Mouse (Mus musculus) heart, adult 11 months (tissue): ENCODE data around the gene Ptprcap.

Experiments used
- DNase-seq: peaks from one replicate; pipeline ENCODE4 v3.0.0; 2022

Gene Ptprcap

DNA sequence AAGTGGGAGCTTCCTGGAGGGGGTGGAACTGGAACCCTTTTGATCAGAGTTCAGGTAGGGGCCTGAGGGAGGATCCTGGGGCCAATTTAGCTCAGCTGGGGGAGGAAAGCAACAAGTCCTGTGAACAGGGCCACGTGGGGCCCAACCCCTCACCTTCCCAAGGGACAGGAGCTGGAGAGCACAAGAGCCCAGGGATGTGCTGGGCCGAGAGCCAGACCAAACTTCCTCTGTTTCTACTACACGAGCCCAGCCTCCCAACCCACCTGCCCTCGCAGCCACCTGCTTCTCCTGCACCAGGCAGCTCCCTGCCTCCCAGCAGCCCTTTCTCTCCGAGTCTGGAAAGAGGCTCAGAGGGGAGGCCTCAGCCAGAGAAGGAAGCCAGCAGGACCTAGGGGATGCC, 43.1 kb downstream of the Ptprcap start:
- peak; percentile 97 for DNase-seq

DNA sequence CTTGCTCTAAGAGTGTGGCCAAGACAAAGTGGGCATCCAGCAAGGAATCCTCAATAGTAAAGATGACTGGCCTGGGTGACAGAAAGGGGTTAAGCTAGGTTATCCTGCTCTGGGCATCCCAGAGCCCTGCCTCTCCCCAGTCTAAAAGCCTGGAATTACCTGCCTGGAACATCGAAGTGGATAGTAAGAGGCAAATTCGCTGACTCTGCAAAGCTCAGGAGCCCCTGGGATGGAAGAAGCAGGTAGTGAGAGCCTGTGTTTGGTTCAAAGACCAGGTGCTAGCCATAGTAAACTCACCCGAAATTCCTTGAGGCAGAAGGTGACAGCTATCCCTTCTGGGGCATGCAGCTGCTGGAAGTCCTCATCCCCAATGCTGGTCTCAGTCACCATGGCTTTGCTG, 43.8 kb downstream of the Ptprcap start:
- no peak for DNase-seq

DNA sequence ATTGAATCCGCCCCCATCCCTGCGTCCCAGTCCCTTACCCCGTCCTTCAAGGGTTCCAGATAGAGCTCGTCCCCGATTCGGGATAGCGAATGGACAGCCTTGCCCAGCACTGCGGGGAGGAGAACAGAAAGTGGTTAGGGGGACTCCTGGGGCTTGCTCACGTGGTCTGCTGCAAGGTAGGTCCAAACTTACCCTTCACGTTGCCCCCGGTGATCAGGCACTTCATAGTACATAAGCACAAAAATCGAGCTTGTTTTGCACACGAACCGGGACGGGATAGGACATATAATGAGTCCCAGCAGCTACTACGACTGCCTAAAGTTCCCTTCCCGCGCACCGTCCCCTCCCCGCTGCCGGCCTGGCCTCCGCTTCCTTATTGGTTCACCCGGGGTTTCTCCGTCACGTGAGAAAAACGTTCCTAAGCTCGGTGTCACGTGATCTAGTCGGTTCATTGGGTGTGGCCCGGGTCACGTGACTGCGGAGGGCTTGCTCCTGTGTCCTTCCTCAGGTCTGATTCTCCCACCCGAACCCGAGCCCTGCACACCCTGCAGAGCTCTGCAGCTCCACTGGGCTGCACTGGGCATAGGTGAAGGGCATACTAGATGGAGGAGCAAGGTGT, 48.0 kb downstream of the Ptprcap start, which contains the start of gene Rad9a:
Rad9a (minus strand) TSS at position 372 of the 619 bp plus-strand sequence.
- DNase-seq, result peak; percentile 100

DNA sequence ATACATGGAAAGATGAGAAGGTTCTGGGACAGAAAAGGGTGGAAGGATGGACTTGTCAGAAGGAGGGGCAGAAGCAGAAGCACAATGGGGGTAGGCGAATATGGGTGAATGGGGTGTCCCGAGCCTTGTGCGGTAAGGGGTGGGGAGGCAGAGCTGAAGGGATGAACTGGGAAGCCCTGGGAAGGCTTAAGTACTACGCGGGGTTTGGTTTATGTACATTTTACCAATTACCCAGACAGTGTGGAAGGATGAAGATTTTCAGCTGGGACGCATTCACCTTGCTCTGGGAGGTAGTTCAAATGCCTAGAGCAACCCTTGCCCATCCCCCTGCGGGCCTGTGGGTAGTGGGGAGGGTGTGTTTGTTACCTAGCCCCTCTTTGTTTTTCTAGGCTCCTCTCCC, 48.7 kb downstream of the Ptprcap start:
- DNase-seq, result peak; percentile 92

DNA sequence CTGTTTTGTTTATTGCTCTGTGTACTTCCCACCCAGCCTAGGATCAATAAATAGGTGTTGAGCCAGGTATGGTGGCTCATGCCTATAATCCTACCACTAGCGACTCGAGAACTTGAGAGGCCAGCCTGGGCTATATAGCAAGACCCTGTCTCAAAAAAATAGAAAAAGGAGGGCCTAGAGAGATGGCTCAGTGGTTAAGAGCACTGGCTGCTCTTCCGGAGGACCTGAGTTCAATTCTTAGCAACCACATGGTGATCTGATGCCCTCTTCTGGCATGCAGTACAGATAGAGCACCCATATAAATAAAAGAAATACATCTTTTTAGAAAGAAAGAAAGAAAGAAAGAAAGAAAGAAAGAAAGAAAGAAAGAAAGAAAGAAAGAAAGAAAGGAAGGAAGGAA, 49.7 kb downstream of the Ptprcap start:
- DNase-seq, result no peak

DNA sequence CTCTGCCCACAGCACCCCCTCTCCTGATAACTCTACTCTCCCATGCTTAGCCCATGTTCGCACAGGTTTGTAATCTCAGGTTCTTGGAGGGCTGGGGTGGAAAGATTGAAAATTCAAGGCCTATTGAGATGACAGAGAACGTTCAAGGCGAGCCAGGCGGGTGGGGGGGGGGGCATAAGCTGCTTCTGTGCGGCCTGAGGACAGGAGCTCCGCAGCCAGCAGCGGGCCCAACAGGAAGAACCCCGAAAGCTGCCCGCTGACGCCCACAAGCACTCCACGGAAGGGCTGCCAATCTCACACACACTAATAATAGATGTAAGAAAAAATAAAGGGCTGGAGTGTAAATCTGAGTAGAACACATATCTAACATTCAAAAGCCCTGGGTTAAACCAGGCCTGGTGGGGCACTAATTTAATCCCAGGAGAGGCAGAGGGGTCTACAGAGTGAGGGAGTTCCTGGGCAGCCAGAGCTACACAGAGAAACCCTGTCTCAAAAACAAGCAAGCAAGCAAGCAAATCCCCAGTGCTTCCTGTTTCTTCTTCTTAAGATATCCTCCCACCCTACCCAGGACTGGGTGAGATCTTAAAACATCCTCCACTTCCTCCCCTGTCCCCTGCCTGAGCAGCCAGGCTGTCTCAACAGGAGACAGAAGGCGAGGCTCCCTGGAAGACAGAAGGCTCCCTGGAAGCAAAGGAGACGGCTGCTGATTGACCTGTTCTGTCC, 50.4 kb downstream of the Ptprcap start:
- peak; percentile 93 for DNase-seq

DNA sequence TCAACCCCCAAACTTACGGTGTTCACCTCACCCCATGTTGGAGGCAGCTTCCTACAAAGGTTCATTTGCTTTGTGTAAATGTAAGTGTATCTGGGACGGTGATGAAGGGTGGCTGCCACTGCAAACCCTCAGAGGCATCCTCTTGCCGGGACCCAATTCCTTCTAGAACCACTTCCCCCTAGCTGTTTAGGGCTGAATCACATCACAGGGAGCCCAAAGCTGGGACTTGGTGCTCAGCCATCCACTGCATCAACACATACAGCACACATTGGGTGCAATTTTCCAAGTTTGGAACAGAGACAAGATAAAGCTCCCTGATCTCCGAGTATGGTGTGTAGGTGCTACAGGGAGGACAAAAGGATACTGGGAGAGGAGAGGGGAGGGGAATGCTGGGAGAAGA, 51.5 kb downstream of the Ptprcap start:
- no peak for DNase-seq
